Mouse (Mus musculus) neural tube, embryonic 14.5 days (tissue): ENCODE data around the gene Vav3. TPM values are rescaled to one million over a fixed set of nuclear protein-coding genes. Genes with fewer than 3 reads are reported as not detected.

Experiments used
- ATAC-seq: fragments of 200-750 bp; cut with Nextera tagmentation; 2 replicates; pipeline ENCODE4 v1.8.0; 2017; ENCODE audit warnings: low read depth, mild to moderate bottlenecking, moderate TSS enrichment, moderate library complexity
- H3K27ac ChIP-seq: fragments of 300-500 bp; sonication (generic); 2 replicates; pipeline ENCODE4 v1.5.1; 2014; ENCODE audit warnings: low read depth, mild to moderate bottlenecking, control low read depth, low read length, moderate library complexity, mixed read lengths
- H3K27me3 ChIP-seq: fragments of 300-500 bp; sonication (generic); 2 replicates; pipeline ENCODE4 v1.6.1; 2014; ENCODE audit warnings: low read length; ENCODE audit not compliant: control insufficient read depth, insufficient read depth
- H3K36me3 ChIP-seq: fragments of 300-500 bp; sonication (generic); 2 replicates; pipeline ENCODE4 v1.6.1; 2014; ENCODE audit warnings: low read length, mixed read lengths; ENCODE audit not compliant: control insufficient read depth, insufficient read depth
- H3K4me1 ChIP-seq: fragments of 300-500 bp; sonication (generic); 2 replicates; pipeline ENCODE4 v1.6.1; 2014; ENCODE audit warnings: low read length; ENCODE audit not compliant: control insufficient read depth, insufficient read depth
- H3K4me2 ChIP-seq: fragments of 300-500 bp; sonication (generic); 2 replicates; pipeline ENCODE4 v1.6.1; 2014; ENCODE audit warnings: mild to moderate bottlenecking, low read depth, low read length, control low read depth
- H3K4me3 ChIP-seq: fragments of 300-500 bp; sonication (generic); 2 replicates; pipeline ENCODE4 v1.5.1; 2014; ENCODE audit warnings: low read depth, low read length, control low read depth, mixed read lengths
- H3K9ac ChIP-seq: fragments of 300-500 bp; sonication (generic); replicated peaks from 2 replicates; pipeline ENCODE4 v1.6.1; 2014; ENCODE audit warnings: low read depth, mild to moderate bottlenecking, control low read depth, low read length, mixed read lengths
- H3K9me3 ChIP-seq: fragments of 300-500 bp; sonication (generic); 2 replicates; pipeline ENCODE4 v1.6.1; 2016; ENCODE audit warnings: low read length; ENCODE audit not compliant: control insufficient read depth
- WGBS: fragments of 180-500 bp; shearing (Covaris S2); extraction: QIAGEN DNeasy Blood & Tissue Kit; methylation state at CpG from one replicate; pipeline ENCODE4 v1.1.7; 2014; 5-methylcytosine and 5-hydroxymethylcytosine counted together
- polyA plus RNA-seq: library from polyadenylated mRNA; unstranded; fragments of >200 nt; fragmentation: Nextera tagmentation; extraction: Ambion mirVana; gene quantifications from 2 replicates; pipeline ENCODE4 v1.2.1, GENCODE M21; 2014

Vav3 gene
- polyA plus RNA-seq, 1 experiment from 2014 or later: 13.3 TPM

DNA sequence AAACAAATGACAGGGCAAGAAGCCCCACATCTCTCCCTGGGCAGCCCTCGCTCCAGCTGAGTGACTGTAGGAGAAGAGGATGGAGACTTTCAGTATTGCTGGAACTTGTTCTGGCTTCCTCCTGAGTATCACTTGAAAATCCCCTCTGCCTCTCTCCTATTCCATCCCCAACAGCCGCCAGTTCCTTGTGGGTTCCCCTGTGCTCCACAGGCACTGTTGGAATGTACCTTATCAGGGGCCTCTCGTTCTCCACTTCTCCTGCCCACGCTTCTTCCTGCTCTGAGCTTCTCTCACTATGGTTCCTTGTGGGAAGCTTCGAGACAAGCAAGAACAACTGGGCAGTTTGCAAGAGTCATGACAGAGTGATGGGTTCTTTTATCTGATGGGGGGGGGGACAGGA is 23.1 kb downstream of the Vav3 start:
- Histone ChIP-seq H3K27me3 (no peaks in the 10 kb centered on the region), H3K36me3 (no peaks in the 10 kb centered on the region), H3K9ac (no peak overlapping the region), H3K4me2 (no peak overlapping the region), H3K4me3 (no peak overlapping the region), H3K9me3 (no peaks in the 10 kb centered on the region), H3K27ac (no peak overlapping the region), H3K4me1 (no peaks in the 10 kb centered on the region)
- ATAC-seq: no peak
- 80% methylated on average over 5 of the region's 5 CpGs for WGBS

DNA sequence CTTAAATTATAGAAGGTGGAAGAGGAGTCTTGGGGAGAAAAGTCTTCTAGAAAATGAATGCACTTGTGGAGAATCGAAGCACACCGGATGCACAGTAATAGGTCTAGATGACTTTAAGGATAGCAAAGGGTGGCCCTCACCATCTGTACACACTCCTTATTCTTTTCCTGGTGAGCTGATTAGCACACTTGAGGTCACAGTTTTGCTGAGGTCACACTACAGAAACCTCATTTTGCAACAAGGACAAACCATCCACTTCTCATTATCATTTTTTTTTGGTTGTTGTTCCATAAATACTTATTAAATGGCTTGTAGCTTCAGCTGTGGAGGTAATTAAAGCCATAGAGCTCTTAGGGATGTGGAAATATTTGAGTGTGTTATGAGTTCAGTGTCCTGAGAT is 25.4 kb downstream of the Vav3 start:
- WGBS: 90% methylated on average over 2 of the region's 2 CpGs
- ATAC-seq: no peak
- Histone ChIP-seq H3K4me1 (no peaks in the 10 kb centered on the region), H3K4me2 (no peak overlapping the region), H3K27ac (no peak overlapping the region), H3K27me3 (no peaks in the 10 kb centered on the region), H3K36me3 (no peaks in the 10 kb centered on the region), H3K4me3 (no peak overlapping the region), H3K9me3 (no peaks in the 10 kb centered on the region), H3K9ac (no peak overlapping the region)

- Histone ChIP-seq H3K9me3 (no peaks in the 10 kb centered on the region), H3K27ac (no peak overlapping the region), H3K4me1 (no peaks in the 10 kb centered on the region), H3K27me3 (no peaks in the 10 kb centered on the region), H3K4me3 (no peak overlapping the region), H3K4me2 (no peak overlapping the region), H3K9ac (no peak overlapping the region), H3K36me3 (no peaks in the 10 kb centered on the region)
- no peak for ATAC-seq
- WGBS: 56% methylated on average over 7 of the region's 7 CpGs
These were observed 26.0 kb downstream of the Vav3 start for GRCm38 (mm10) chr3:109366411-109366851.

DNA sequence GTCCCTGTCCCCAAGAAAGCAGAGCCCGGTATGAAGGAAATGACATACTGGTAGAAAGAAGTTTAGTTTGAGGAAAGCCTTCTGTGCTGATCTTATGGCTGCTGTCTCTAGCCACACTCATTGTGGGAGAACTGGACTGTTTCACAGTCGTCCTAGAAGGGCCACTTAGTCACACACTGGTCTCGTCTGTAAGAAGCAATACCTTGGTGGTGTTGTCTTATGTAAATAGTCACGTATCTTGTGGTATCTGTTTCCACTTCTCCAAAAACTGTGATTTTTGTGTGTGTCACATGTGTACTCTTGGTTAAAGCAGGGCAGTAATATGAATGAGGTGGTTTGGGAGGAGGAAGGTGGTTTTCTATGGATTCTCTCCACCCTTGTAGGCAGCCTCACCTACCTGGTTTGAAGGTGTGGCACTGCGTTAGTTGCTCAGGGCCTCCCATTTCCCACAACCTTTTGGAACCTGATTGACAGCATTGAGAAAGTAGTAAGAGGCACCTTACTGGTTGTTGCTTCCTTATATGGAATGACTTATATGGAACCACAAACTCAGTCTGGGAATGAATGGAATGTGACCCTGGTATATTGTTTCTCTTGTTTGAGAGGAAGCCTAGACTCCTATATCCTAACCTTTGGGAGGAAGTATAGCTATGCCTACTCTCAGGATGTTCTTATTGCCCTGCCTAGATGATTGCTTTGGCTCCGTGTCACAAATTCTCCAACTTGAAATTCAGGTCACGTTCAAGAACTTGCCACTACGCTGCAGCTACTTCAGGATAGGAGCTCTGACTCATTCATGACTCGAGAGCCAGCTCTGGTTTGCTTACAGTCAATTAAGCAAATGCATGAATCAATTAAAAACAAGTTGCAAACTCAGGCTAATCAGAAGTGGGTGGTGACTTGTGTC is 28.2 kb downstream of the Vav3 start:
- Histone ChIP-seq H3K27ac (no peak overlapping the region), H3K9ac (no peak overlapping the region), H3K36me3 (no peaks in the 10 kb centered on the region), H3K9me3 (no peaks in the 10 kb centered on the region), H3K4me3 (no peak overlapping the region), H3K27me3 (no peaks in the 10 kb centered on the region), H3K4me2 (no peak overlapping the region), H3K4me1 (no peaks in the 10 kb centered on the region)
- 74% methylated on average over 9 of the region's 9 CpGs for WGBS
- ATAC-seq: no peak

GRCm38 (mm10) chr3:109371576-109371975 is 31.1 kb downstream of the Vav3 start:
- H3K4me1 ChIP-seq: no peaks in the 10 kb centered on the region
- no CpG with 5 or more reads among the region's 1 CpGs for WGBS
- no peaks in the 10 kb centered on the region for H3K36me3 ChIP-seq
- H3K27ac ChIP-seq: no peak overlapping the region
- H3K4me2 ChIP-seq: no peak overlapping the region
- no peak for ATAC-seq
- no peaks in the 10 kb centered on the region for H3K27me3 ChIP-seq
- no peaks in the 10 kb centered on the region for H3K9me3 ChIP-seq
- no peak overlapping the region for H3K4me3 ChIP-seq
- H3K9ac ChIP-seq: no peak overlapping the region

GRCm38 (mm10) chr3:109372678-109373077 is 32.2 kb downstream of the Vav3 start:
- Histone ChIP-seq H3K27ac (no peak overlapping the region), H3K4me3 (no peak overlapping the region), H3K4me2 (no peak overlapping the region), H3K9ac (no peak overlapping the region), H3K4me1 (no peaks in the 10 kb centered on the region), H3K9me3 (no peaks in the 10 kb centered on the region), H3K27me3 (no peaks in the 10 kb centered on the region), H3K36me3 (no peaks in the 10 kb centered on the region)
- ATAC-seq: no peak
- WGBS: 88% methylated on average over 4 of the region's 4 CpGs

- Histone ChIP-seq H3K36me3 (no peaks in the 10 kb centered on the region), H3K9ac (no peak overlapping the region), H3K27ac (no peak overlapping the region), H3K27me3 (no peaks in the 10 kb centered on the region), H3K4me1 (no peaks in the 10 kb centered on the region), H3K9me3 (no peaks in the 10 kb centered on the region), H3K4me2 (no peak overlapping the region), H3K4me3 (no peak overlapping the region)
- no peak for ATAC-seq
- WGBS: 67% methylated on average over 4 of the region's 4 CpGs
These were observed 37.8 kb downstream of the Vav3 start for GRCm38 (mm10) chr3:109378278-109378677.

DNA sequence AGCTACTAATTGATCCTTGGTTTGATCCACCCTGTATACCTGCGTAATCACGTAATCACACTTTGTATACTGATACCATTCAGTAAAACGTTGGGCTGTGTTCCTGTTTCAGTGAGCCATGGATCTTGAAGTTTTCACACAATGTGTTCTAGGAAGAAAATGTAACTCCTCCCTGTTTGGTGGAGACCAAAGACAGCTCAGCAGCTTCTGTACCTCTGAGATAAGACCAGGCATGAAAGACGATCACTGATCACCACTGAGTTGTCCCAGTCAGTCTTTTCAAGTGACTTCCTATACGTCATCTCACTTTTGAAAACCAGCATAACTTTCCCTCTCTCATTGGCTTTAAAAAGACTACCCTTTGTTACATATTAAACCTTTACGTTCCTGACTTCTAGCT is 38.2 kb downstream of the Vav3 start:
- Histone ChIP-seq H3K4me3 (no peak overlapping the region), H3K9me3 (no peaks in the 10 kb centered on the region), H3K27me3 (no peaks in the 10 kb centered on the region), H3K36me3 (no peaks in the 10 kb centered on the region), H3K9ac (no peak overlapping the region), H3K27ac (no peak overlapping the region), H3K4me2 (no peak overlapping the region), H3K4me1 (no peaks in the 10 kb centered on the region)
- WGBS: 85% methylated on average over 6 of the region's 6 CpGs
- ATAC-seq: no peak

DNA sequence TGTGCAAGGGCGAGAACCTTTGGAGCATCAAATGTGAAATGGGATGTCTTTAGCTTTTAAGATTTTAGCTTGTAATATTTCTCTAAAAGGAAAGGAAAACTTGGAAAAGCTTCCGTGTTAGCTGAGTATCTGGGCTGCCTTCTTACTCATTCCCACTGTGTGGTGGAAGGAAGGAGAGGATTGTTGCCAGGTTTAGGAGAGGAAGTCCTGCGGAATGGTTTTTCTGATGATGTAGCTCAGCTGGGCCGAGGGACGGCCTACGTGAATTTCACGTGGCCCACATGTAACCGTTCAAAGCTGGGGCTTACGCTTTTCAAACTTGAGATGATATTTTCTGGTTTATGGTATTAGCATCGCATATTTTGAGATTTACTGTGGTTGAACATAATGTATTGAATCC is 48.3 kb downstream of the Vav3 start:
- WGBS: 89% methylated on average over 10 of the region's 10 CpGs
- no peak overlapping the region for H3K4me2 ChIP-seq
- ATAC-seq: no peak
- no peaks in the 10 kb centered on the region for H3K9me3 ChIP-seq
- no peaks in the 10 kb centered on the region for H3K36me3 ChIP-seq
- H3K9ac ChIP-seq: no peak overlapping the region
- H3K27ac ChIP-seq: no peak overlapping the region
- H3K4me1 ChIP-seq: 0 out of 2 replicates have a peak, but pooled peaks cover 3% of the 10 kb centered on the region
- H3K4me3 ChIP-seq: no peak overlapping the region
- no peaks in the 10 kb centered on the region for H3K27me3 ChIP-seq
